In the genomic region with DNA sequence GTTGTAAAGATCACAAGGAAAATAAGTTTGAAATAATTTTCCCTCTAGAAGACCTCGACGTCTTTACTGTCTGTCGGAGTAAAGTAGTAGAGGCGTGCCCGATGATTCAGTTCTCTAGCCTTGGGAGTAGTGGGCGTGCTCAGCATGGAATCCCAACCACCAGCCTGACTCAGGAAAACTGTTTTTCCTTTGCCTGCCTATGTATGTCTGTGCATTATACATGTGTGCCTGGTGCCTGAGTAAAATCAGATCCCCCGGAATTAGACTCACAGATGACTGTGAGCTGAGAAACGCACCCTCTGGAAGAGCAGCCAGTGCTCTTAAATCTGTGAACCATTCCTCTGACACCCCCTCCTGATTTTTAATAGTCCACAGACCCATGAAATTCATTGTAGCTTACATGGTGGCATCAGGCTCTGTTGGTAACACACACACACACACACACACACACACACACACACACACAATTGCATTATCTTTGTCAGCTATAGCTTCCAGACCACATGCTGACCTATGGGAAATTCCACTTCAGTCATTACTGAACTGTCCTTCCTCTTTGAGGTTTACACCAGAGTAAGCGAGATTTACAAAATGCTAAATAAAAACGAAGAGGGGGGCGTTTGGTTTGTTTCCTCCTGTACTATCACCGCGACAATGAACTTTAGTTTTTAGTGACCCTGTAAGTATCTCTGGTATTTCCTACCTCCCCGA, we compare ENCODE assay signal across 11 mouse cellular contexts. TPM values are rescaled to one million over a fixed set of nuclear protein-coding genes. Genes with fewer than 3 reads are reported as not detected.
DNase-seq lines count a peak whose midpoint lies in the region; ATAC-seq lines count a peak whose summit lies in the region.
"Had no signal": no experiment of that assay in that cellular context is flagged by ENCODE, and none has a peak within 500 bp of the region (broad histone marks: within the 10 kb centered on the region; RNA-seq: fewer than 3 reads in every experiment).

No protein-coding gene starts in this region.

- peak; percentile 55 to 76 for ATAC-seq in hematopoietic stem cell, adult 5-6 weeks (replicated peaks in 1 of 2; ENCODE audit: insufficient read depth in 1 of 2, low FRiP score in 2 of 2, low TSS enrichment in 1 of 2, low read depth in 1 of 2, poor library complexity in 2 of 2, severe bottlenecking in 2 of 2)

- peak; percentile 14 for DNase-seq in lung, postnatal 36 days
- DNase-seq in lung, adult 18-20 months, result no peak
- DNase-seq in adrenal gland, adult 2 months, result peak; percentile 68
- peak; percentile 24 for DNase-seq in right cerebral cortex, postnatal 25 days
- DNase-seq in kidney, adult 8-10 months, result no peak
- no peak for DNase-seq in spleen, postnatal 14 days (ENCODE audit: low spot score in 2 of 2)
- no peak for DNase-seq in cerebellum, postnatal 4 days (ENCODE audit: low spot score in 2 of 2)
- DNase-seq: heart, postnatal 10 days; kidney, postnatal 25 days; lung, adult 2 months had no signal

RNA-seq across cellular contexts. Expression of gene Gpr65, which starts 14.5 kb away (rescaled TPM):
- 1 to 10 TPM; 1.7 to 2.0 TPM for total RNA-seq in adrenal gland, adult 2 months (2021)
- polyA plus RNA-seq in adrenal gland, adult 2 months (2012; rRNA removed), result 0.19 and 0.45 TPM in 2 replicates
- total RNA-seq in hematopoietic stem cell, adult 5-6 weeks (2017), result 40.7 and 45.8 TPM in 2 replicates

RNA-seq across cellular contexts. Expression of gene Galc, which starts 23.7 kb away (rescaled TPM):
- 10 to 100 TPM; 13.8 to 17.6 TPM for total RNA-seq in adrenal gland, adult 2 months (2021)
- 5.4 and 7.3 TPM in 2 replicates for polyA plus RNA-seq in adrenal gland, adult 2 months (2012; rRNA removed)
- total RNA-seq in hematopoietic stem cell, adult 5-6 weeks (2017), result 10.0 and 15.6 TPM in 2 replicates

Comparison
In these comparisons a context has a peak if more than half of its experiments do, and no peak if none do; other contexts are left out.
1. DNase-seq: peak in lung, postnatal 36 days (single experiment), adrenal gland, adult 2 months (single experiment) and right cerebral cortex, postnatal 25 days (single experiment); none in lung, adult 18-20 months (0 of 2), kidney, adult 8-10 months (0 of 2), spleen, postnatal 14 days (0 of 2) and cerebellum, postnatal 4 days (0 of 2).
2. RNA of gene Gpr65, which starts 14.5 kb away (total RNA-seq): 40.7 to 45.8 TPM in hematopoietic stem cell, adult 5-6 weeks; 1.7 to 2.0 TPM in adrenal gland, adult 2 months; every median in the first group is over 10 times any median in the second.